Mouse (Mus musculus) lung, adult 2 months (tissue): ENCODE measurements around the gene Slc38a3.

Experiments used
- CTCF ChIP-seq: fragments of 200-500 bp; IDR thresholded peaks from 2 replicates; pipeline ENCODE4 v1.5.1; 2011; ENCODE audit warnings: mild to moderate bottlenecking, low read length, control low read depth; ENCODE audit not compliant: insufficient read depth
- POLR2A ChIP-seq: fragments of 200-500 bp; IDR thresholded peaks from 2 replicates; pipeline ENCODE4 v1.6.1; 2011; ENCODE audit warnings: low read depth, mild to moderate bottlenecking, control low read depth, low read length, borderline replicate concordance; ENCODE audit errors: extremely low read depth

DNA sequence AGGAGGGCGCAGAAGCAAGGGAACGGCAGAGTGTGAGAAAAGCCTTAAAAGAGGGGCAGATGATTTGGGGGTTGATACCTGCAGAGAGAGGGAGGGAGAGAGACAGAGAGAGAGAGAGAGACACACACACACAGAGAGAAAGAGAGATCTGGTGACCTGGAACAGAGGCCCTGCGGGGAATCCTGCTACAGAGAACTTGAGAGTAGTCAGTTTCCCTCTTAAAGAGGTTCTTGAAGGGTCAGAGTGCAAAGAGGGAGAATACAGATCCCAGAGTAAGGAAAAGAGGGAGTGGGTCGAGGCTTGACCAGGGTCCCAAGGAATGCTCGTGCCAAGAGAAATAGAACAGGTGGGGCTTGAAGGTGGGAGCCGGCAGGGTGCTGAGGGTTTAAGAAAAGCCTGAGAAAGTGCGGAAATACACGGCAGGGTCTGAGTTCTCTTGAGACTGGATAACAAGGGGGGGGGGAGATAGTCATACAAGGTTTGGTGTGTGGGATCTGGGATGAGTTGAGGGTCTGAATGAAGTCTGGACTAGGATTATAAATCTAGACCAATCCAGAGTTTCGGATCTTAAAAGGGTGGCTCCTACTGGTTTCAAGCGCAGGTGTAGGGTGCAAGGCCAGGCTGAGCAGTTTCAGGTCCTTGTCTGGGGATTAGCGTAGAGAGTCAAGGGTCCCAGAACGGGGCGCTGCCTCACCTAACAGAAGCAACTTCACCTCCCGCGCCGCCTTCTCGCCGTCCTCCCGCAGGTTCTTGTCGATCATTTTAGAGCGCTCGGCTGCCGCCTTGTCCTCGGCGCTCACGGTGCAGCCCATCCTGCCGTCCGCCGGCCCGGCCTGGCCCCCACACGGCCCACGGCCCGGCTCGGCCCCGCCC, 34.7 kb downstream of the Slc38a3 start:
- TF ChIP-seq CTCF (no peak), POLR2A (no peak)
